Mouse (Mus musculus) lung, adult 2 months (tissue): Measurements from ENCODE around the gene Epb41l4b.

Source experiments
- CTCF ChIP-seq: fragments of 200-500 bp; IDR thresholded peaks from 2 replicates; pipeline ENCODE4 v1.5.1; 2011; ENCODE audit warnings: mild to moderate bottlenecking, low read length, control low read depth; ENCODE audit not compliant: insufficient read depth
- POLR2A ChIP-seq: fragments of 200-500 bp; IDR thresholded peaks from 2 replicates; pipeline ENCODE4 v1.6.1; 2011; ENCODE audit warnings: low read depth, mild to moderate bottlenecking, control low read depth, low read length, borderline replicate concordance; ENCODE audit errors: extremely low read depth

GRCm38 (mm10) chr4:56965586-56966179, 177.6 kb downstream of the Epb41l4b start:
- TF ChIP-seq POLR2A, result no peak
- no peak for TF ChIP-seq CTCF
